Mouse (Mus musculus): ENCODE results near the gene Cpa4.
A peak's percentile ranks its signal among the peaks of the same experiment; 100 is the strongest.

Cpa4 gene

DNA sequence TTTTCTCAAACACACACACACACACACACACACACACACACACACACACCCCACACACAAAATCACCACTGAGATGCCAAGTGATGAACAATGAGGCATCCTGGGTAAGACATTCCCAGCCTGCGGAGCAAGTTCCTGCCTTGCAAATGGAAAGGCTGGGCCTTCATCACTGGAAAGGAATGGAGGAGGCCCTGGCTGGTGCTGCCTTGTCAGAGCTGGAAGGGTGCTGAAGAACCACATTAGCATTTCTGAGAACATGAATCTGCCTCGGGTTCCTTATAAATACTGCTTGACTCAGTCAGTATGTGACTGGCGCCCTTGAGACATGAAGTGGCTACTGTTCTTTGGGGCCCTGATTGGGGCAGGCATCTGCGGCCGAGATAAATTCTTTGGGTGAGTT, at the start of gene Cpa4:
TSS of gene Cpa4 (plus strand) at position 301 of the 400 bp plus-strand sequence.
- no peak for DNase-seq

DNA sequence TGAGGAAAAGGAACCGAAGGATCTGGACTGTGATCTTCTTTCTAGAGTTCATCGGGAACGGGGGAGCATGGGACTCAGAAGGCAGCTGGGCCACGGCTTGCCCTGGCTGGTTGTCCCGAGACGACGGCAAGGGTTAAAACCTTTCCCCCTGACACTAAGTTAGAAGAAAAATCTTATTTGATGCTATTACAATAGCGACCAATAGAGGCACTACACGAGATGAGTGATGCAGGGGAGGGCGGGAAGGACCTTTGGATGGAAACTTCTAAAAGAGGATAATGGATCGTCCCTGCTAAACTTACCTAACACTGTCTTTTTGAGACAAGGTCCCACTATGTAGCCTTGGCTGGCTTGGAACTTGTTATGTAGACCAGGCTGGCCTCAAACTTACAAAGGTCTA, 47.8 kb upstream of the Cpa4 start:
- DNase-seq = no peak

DNA sequence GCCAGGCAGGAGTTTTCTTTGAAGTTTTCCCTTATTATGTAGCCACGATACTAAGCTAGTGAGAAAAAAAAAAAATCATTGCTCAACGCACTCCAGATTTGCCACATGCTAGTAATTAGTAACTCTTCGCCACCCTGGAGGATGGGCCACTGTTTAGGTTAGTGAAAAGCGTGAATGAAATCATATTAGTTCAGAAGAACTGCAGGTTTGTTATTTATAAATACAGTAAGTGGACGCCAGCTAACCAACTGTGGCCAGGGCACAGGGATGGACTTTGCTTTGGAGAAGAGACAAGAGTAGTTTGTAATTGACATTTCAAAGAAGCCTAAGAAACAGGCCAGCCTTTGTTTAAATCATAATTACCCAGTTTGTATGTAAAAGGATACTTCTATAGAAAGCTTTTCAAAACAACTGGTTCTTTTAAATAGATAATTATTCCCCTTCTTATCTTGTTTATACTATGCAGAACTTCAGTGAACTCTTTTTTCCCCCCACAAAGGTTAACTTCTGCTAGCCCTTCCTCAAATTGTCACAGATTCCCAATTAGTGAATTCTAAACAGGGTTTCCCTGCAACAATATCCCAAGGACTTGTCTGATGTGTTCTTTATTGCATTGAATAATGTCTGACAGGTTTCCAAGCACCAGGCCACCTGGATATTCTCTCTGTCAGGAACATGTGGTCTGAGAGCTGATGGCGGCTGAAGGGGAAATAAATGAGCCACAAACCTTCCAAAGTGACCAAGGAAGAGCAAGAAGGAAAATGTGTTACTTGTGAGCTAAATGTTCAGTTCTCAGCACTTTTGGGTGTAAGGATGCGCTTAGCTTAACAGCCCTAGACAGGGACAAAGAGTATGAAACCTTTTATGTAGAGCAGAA, 42.5 kb upstream of the Cpa4 start:
- DNase-seq = no peak

DNA sequence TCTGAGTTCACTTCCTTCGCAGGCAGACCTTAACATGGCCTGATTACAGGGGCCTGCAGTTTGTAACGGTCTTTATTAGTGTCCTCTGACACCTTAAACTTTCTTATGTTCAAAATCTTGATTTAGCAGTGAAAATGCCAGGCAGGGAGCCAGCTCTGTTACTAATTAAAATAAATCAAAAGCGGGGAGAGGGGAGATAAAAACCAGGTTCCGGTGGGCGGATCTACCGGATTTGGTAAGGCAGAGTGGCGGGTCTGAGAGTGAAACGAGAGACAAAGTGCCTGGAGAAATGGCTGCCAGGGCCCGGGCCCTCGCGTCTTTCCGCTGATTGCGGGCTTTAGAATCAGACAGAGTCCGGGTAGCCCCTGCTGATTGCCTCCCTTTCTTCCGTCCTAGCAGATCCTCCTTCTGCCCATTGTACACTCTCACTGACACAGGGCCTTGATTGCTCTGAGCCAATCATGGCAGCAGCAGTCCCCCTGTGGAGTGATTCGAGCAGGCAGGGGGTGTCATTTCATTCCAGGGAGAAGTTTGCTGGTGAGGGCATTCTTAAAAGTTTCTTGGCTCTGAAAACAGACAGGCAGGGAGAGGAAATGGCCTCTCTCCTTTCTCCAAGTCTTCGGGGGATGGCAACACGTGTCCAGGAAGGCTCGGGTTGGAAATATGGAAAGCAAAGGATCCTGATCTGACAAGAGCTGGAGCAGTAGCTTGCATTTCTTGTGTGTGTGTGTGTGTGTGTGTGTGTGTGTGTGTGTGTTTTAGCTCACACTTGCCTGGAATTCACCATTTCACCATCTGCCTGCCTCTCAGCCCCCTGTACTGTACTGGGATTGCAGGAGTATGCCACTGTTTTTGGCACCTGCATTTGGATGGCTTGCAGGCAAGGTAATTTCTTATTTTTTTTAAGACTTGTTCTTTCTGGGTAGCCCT, 41.3 kb upstream of the Cpa4 start:
- DNase-seq = peak; percentile 50 to 54

DNA sequence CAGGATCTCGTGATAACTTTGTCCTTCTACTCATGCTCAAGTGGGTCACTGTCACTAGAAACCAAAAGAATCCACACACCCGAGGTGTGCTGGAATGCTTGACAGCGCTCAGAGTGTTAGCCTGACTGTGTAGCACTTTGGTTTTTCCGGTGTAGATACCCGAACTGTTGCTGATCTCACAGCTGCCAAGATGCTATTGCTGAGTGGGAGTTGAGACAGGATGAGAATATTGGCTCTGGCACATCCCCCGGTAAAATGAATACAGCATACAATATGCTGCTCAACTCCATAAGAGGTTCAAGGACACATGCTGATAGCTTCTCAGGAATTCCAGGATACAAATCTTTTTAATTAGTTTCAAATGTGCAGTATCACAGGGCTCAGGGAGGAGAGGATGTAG, 39.4 kb upstream of the Cpa4 start:
- DNase-seq = no peak

DNA sequence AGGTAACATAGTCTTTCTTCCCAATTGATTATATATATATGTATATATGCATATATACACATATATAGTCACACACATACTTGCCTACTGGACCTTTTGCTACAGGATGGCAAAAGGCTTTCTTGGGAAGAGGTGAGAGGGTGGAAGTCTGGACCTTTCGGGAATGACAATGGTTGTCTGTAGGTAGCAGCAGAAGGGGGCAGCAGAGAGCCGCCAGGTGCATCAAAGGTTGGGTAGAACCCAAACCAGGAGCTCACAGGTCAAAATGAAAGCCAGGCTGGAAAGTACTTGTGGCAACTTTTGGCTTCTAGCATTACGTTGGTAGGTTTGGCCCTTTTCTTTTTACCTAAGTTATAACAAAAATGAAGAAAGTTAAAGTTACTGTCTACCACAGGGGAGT, 32.8 kb upstream of the Cpa4 start:
- DNase-seq = peak in 1 of 2 experiments; percentile 38

DNA sequence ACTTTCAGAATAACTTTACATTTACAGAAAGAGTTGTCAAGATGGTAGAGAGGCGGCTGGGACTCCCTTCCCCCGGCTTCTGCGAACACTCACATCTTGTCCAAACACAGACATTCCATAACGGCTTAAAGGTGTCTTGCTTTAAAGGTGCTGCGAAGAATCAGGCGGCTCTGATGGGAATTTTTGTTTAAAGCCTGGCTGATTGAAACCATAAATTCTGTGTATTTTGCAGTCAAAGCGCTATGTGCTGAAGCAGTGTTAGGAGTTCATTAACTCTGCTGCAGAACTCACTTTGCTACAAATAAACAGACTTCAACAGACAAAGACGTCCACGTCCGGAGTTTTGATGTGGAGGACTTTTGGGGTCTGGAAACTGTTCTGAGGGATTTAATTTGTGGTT, 29.9 kb upstream of the Cpa4 start:
- DNase-seq = no peak

DNA sequence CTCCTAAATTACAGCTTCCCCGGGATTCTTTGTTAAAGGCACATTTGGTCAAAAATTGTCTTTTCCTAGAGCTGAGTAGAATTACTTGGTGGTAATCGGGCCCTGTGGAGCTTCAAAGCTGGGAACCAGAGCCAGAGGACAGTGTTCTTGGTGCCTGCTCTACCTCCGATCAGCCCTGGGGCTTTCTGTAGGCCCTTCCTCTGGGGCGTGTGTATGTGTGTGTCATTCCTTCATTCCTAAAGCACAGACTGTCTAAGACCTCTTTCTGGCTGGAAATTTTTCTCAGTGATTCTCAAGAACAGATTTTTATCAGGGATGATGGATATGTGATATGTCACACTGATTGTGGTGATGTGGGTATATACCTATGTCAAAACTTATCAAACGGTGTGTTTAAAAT, 29.4 kb upstream of the Cpa4 start:
- DNase-seq = no peak

DNA sequence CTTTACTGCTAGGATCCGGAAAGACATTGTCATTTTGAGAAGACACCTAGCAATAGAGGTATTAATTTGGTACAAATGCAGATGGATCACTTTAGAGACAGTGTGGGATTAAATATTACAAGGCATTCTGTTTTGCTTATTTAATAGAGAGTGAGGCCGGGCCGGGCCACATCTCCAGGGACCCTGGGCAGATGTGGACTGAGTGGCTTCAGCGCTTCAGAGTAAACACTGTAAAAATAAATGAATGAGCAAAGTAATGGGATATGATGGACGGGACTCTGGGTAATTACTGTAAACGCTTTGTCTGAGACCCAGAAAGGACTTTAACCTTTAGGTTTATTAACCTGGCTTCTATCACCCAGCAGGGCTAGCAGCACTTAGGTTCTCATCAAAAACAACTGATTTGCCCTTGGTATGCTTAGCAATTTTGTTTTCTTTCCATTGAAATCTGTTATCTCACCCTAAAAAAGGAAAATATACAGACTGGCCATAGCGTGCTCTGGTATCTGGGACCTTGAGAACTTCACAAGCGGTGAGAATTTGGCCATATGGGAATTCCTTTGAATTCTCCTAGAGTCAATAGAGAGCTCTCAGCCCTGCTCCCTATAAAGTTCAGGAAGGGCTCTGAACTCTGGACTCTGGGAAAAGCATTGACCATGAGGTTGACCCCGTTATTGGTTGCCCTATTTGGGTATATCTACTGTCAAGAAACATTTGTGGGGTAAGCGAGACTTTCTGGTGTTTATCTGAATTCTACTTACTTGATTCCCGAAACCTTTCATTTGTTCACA, 27.0 kb upstream of the Cpa4 start, which contains the start of gene Cpa2:
TSS of gene Cpa2 (plus strand) at position 574 of the 791 bp plus-strand sequence.
- no peak for DNase-seq

DNA sequence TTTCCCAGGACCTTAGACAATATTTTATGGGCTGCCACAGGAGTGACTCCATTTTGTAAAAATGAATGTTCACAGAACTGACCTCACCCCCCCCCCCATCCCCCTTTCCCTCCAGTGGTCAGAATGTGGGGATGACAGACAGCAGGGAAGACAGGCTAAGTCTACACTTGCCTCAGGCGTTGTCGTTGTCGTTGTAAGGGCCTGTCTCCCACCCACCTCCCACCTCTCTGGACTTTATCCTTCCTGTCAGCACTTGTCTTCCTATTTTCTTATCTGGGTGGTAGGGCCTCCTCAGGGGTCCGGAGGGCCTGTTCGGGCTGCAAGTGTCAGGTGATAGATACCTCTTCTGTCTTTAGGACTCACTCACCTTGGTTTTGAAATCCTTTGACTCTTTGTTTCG, 25.9 kb upstream of the Cpa4 start:
- no peak for DNase-seq

DNA sequence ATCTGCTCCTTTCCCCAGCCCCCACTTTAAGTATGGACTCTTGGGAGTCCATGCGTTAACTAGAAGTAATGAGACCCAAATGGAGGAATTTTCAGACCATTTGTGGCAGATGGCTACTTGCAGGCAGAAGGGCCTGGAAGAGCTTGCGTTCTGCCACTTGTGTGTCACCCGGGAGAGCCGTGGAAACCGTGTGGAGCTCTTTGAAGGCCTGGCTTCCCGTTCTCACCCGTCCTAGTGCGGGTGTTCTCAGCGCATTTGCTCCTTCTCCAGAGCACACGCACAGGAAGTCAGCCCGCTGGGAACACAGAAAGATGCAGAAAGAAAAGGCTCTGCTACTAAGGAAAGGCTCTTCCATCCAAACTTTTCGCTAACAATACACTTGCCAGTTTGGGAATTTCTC, 25.1 kb upstream of the Cpa4 start:
- DNase-seq = no peak

DNA sequence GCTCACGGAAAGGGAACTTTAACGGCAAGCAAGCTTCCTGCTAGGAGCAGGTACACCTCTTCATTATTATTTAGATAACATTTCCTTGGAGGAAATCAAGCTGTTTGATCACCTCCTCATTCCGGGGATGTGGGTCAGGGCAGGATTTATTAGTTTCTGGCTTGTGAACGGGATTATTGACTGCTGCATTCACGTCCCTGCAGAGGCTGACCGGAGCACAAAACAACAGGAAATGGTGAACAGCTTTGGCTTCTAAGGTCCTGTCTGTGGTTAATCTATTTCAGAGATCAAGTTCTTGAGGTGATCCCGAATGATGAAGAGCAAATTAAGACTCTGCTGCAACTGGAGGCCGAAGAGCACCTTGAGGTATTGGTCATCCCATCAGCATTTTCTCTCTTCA, 24.3 kb upstream of the Cpa4 start:
- DNase-seq = no peak

DNA sequence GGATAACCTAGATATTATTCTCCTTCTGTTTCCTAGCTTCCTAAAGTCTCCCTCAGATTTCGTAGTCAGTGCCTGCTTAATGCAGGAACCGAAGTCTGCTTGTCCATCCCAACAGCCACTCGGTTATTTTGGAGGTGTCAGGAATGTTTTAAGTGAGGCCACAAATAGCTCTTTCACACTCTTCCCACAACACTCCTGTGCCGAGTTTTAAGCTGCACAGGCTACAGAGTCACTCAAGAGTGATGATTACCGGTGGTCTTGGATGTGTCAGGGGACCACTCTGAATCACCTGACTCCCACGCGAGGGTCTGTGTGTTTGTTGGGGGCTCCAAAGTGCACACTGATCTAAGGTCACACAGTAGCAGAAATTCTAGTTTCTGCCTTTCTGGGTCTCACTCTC, 22.5 kb upstream of the Cpa4 start:
- DNase-seq = no peak

DNA sequence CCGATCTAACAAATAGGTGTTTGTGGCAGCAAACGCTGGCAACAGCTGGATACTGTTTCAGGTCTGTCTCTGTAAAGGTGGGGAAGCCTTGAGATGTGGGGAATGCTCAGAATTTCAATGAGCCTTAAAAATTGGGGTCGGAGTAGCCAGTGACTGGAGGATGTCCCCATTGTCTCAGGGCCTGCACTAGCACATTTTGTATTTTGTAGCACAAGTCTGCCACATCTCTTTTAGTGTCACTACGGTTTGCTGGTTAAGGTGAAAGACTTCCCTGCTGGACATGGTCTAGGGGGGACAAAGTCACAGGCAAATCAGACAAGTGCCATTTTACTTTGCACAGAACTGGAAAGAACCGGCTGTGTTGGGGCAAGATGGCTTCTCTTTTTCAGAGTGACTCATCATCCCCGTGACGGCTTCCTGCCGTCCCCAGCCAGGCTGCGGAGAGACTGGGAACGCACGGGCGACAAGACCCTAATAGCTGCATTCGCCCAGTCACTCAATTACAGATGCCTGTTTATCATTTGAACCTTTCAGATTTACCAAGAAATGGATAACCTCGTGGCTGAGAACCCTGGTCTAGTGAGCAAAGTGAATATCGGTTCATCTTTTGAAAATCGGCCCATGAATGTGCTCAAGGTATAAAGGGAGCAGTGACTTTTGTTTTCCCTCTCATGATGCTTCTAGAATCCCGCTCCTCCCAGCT, 21.4 kb upstream of the Cpa4 start:
- peak; percentile 51 to 59 for DNase-seq

DNA sequence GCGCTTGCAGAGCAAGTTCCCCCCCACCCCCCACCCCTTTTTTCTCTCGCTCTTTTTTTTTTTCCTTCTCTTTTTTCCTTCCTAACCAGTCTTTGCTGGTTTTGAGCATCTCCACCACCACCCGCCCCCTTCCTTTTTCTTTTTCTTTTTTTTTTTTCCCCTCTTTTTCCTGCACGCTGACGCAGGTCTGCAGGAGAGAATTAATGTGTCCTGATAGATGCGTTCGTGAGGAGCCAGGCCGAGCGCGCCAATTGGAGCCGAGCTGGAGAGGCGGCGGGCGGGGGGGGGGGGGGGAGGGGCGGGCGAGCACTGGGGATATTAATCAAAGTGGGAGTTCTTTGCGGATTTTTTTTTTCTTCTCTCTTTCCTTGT, 20.9 kb upstream of the Cpa4 start:
- DNase-seq = peak; percentile 36 to 66

DNA sequence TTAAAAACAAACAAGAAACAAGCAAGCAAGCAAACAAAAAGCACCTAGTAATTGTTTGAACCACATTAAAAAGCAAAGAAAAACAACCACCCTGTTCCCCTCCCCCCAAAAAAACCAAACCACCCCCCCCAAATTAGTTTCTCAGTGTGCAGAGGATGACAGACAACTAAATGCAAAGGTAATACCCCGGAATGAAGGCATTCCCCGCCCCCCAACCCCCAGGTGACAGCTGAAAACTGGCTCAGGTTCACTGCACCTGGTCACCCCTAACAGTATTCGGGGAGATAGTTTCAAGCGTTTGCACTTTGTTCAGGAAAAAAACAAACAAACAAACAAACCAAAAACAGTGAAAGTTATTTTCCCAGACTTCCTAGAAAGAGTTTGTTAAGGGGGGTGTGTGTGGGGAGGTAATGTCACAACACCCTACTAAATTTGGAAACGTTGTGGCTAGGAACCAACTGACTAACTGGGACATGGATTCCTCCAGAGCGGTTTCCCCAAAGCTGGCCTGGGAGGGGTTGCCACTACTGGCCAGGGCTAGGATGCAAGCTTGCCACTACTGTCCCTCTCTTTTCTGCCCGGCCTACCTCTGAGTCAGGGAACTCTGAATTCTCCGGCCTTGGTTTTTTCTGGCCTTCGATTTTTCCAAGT, 20.4 kb upstream of the Cpa4 start:
- peak; percentile 39 to 51 for DNase-seq

DNA sequence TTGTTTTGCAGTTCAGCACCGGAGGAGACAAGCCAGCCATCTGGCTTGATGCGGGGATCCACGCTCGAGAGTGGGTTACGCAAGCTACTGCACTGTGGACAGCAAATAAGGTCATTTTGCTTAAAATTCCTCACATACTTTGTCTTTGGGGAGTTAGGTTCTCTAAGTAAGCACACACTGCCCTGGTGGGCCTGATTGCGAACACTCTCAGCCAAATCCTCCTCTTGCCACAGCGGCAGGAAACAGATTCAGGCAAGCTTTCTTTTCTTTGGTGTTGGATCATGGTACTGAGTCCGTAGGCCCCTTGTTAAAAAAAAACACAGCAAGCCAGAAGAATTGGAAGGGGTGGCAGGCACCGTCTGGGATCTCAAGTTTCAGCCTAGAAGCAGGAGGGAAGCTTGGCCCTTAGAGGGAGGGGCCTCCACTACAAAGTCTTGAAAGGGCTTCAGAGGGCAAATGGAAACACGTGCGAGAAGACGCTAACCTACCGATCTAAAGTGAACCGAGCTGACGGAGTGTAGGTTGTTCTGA, 18.9 kb upstream of the Cpa4 start:
- DNase-seq = peak in 1 of 2 experiments; percentile 50

DNA sequence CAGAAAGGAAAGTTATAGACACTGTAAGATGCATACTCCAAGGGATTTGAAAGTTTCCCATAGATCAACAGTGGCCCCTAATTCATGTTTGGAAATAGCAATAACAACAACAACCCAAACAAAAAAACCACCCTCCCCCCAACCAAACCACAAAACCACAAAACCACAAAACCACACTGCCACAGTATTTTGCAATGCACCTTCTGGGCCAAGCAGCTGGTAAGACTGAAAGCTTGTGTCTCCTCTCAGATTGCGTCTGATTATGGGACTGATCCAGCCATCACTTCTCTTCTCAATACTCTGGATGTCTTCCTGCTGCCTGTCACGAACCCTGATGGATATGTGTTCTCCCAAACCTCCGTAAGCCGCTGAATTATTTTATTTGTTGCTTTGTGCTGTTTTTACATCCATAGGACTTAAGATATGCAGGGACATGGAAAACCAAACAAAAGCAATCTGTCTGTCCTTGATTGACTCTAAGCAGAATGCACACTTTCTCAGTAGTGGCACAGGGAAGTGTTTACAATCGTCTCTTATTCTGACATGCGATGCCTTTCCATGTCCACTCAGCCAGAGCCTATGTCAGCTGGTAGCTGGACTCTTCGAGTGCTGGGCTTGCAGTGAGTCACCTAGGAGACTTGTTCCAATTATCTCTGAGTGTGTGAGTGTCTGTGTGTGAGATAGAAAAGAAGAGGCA, 17.5 kb upstream of the Cpa4 start:
- DNase-seq = no peak

DNA sequence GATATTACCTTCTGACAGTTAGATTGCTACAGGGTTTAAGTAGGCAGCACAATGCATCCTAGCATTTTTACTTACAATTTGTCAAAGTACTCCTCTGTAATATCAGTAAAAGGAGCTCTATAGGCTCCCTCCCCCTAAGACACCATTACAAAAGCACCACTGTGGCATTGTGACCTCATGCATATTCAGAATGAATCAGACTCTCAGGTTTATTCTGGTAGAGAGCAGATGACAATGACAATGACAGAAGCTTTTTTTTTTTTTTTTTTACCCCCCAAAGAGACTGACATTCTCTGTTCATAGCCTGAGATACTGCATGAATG, 17.0 kb upstream of the Cpa4 start:
- DNase-seq = no peak

DNA sequence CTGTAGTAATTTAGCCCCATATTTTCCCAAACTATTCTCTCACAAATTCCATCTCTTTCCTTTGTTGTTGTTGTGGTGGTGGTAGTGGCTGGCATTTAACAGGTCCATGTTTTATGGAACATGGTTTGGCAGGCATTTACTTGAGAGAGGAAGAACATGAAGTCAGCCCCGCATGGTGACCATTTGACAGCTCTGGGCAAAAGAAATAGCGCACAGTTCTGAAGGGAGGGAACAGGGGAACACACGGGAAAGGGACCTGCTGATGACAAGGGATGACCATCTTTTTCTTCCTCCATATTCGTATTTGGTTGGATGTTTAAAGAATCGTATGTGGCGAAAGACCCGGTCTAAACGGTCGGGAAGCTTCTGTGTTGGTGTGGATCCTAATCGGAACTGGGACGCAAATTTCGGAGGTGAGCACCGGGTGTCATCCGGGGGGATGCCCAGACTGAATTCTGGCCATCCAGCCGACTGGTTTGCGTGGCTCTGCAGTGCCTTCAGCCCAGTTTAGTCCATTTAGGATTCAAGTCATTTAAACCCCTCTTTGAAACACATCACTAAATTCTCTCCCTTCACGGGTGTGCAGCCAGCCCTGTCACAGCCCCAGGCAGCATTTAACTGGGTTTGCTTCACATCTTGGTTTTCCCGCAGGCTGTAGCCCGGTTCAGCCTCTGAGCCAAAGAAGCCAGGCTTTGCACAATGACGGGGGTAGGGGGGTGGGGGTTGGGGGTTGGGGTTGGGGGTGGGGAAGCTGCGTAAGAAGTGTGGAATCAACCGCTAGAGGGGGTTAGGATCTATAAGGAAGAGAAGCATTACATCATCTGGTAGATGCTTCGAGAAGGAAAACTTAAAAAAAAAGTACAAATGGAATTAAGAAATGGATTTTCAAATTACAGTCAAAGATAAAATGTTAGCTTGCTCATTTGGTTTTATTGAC, 16.3 kb upstream of the Cpa4 start:
- peak in 1 of 2 experiments; percentile 44 for DNase-seq
